Mouse (Mus musculus) midbrain, embryonic 16.5 days (tissue): ENCODE measurements around the gene Ddx31. TPM values are rescaled to one million over a fixed set of nuclear protein-coding genes. Genes with fewer than 3 reads are reported as not detected.

Experiments
- ATAC-seq: fragments of 200-750 bp; cut with Nextera tagmentation; 2 replicates; pipeline ENCODE4 v1.8.0; 2017; ENCODE audit warnings: moderate TSS enrichment
- H3K27ac ChIP-seq: fragments of 300-500 bp; sonication (generic); 2 replicates; pipeline ENCODE4 v1.5.1; 2014; ENCODE audit warnings: mild to moderate bottlenecking, low read length, mixed read lengths
- H3K27me3 ChIP-seq: fragments of 300-500 bp; sonication (generic); 2 replicates; pipeline ENCODE4 v1.6.1; 2014; ENCODE audit warnings: low read depth, low read length, mixed read lengths; ENCODE audit not compliant: control insufficient read depth, insufficient read depth
- H3K36me3 ChIP-seq: fragments of 300-500 bp; sonication (generic); 2 replicates; pipeline ENCODE4 v1.6.1; 2014; ENCODE audit warnings: mild to moderate bottlenecking, low read length, moderate library complexity, mixed read lengths; ENCODE audit not compliant: control insufficient read depth, insufficient read depth
- H3K4me1 ChIP-seq: fragments of 300-500 bp; sonication (generic); 2 replicates; pipeline ENCODE4 v1.6.1; 2014; ENCODE audit warnings: mild to moderate bottlenecking, low read length, mixed read lengths; ENCODE audit not compliant: control insufficient read depth, insufficient read depth
- H3K4me2 ChIP-seq: fragments of 300-500 bp; sonication (generic); 2 replicates; pipeline ENCODE4 v1.6.1; 2014; ENCODE audit warnings: mild to moderate bottlenecking, low read length, mixed read lengths
- H3K4me3 ChIP-seq: fragments of 300-500 bp; sonication (generic); 2 replicates; pipeline ENCODE4 v1.5.1; 2014; ENCODE audit warnings: low read depth, mild to moderate bottlenecking, low read length, moderate library complexity, mixed read lengths
- H3K9ac ChIP-seq: fragments of 300-500 bp; sonication (generic); 2 replicates; pipeline ENCODE4 v1.6.1; 2014; ENCODE audit warnings: low read depth, low read length, mixed read lengths
- H3K9me3 ChIP-seq: fragments of 300-500 bp; sonication (generic); replicated peaks from 2 replicates; pipeline ENCODE4 v1.6.1; 2014; ENCODE audit warnings: mild to moderate bottlenecking, low read length, mixed read lengths; ENCODE audit not compliant: control insufficient read depth, poor library complexity, severe bottlenecking
- WGBS: fragments of 180-500 bp; shearing (Covaris S2); extraction: QIAGEN DNeasy Blood & Tissue Kit; methylation state at CpG from one replicate; pipeline ENCODE4 v1.1.7; 2014; 5-methylcytosine and 5-hydroxymethylcytosine counted together
- polyA plus RNA-seq: library from polyadenylated mRNA; unstranded; fragments of >200 nt; fragmentation: Nextera tagmentation; extraction: Ambion mirVana; gene quantifications from 2 replicates; pipeline ENCODE4 v1.2.1, GENCODE M21; 2015

Gene Ddx31
- polyA plus RNA-seq, 1 experiment from 2014 or later: 10.7 TPM

- Histone ChIP-seq H3K4me1 (no peaks in the 10 kb centered on the region), H3K27ac (no peak overlapping the region), H3K9me3 (no peaks in the 10 kb centered on the region), H3K36me3 (no peaks in the 10 kb centered on the region), H3K4me2 (no peak overlapping the region), H3K9ac (no peak overlapping the region), H3K27me3 (no peaks in the 10 kb centered on the region), H3K4me3 (no peak overlapping the region)
- ATAC-seq: no peak
- 77% methylated on average over 6 of the region's 6 CpGs for WGBS
Measured at GRCm38 (mm10) chr2:28808841-28809240, 31.4 kb upstream of the Ddx31 start.

GRCm38 (mm10) chr2:28810260-28811013 is 29.8 kb upstream of the Ddx31 start:
- no peak for ATAC-seq
- Histone ChIP-seq H3K27ac (no peak overlapping the region), H3K27me3 (no peaks in the 10 kb centered on the region), H3K4me2 (no peak overlapping the region), H3K4me1 (no peaks in the 10 kb centered on the region), H3K9ac (no peak overlapping the region), H3K36me3 (no peaks in the 10 kb centered on the region), H3K4me3 (no peak overlapping the region), H3K9me3 (no peaks in the 10 kb centered on the region)
- WGBS: 35% methylated on average over 5 of the region's 5 CpGs

- 82% methylated on average over 4 of the region's 4 CpGs for WGBS
- no peak overlapping the region for H3K4me3 ChIP-seq
- no peaks in the 10 kb centered on the region for H3K4me1 ChIP-seq
- no peak for ATAC-seq
- no peaks in the 10 kb centered on the region for H3K9me3 ChIP-seq
- no peak overlapping the region for H3K27ac ChIP-seq
- H3K9ac ChIP-seq: no peak overlapping the region
- no peaks in the 10 kb centered on the region for H3K36me3 ChIP-seq
- H3K27me3 ChIP-seq: no peaks in the 10 kb centered on the region
- H3K4me2 ChIP-seq: no peak overlapping the region
Measured at GRCm38 (mm10) chr2:28818866-28819265, 21.3 kb upstream of the Ddx31 start.

GRCm38 (mm10) chr2:28829265-28829664 is 10.9 kb upstream of the Ddx31 start:
- ATAC-seq: no peak

DNA sequence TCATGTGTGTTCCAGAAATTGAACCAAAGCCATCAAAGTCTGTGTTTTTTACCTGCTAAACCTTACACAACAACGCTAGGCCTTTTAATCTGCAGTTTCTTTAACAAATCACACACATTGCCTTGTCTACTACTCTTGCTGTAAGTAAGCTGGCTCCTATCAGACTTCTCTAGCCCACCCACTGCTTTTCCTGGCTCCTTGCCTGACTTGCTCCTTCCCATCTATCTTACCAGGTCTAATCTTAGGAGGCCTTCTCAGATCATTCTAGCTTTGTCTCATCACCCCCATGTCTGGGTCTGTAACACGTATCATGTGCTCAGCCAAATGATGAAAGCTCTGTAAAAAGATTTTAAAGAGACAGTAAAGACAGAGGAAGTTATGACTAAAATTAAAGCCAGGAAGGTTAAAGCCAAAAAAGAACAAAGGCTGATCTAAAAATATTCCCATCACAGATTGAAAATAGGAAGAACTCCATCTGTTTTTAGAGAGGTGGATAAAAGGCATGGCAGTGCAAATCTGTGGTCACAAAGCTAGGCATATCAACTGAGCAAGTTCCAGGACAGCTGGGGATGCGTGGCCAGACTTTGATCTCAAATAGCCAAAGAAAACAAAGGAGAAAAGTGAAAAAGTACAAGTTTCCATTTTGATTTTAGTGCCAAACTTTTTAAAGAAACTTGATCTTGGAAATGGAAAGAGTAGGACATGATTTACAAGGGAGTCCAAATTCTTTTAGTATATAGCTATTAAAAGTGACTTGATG is 3.8 kb upstream of the Ddx31 start:
- Histone ChIP-seq H3K36me3 (peaks cover 24% of the 10 kb centered on the region), H3K4me1 (peaks cover 28% of the 10 kb centered on the region), H3K9ac (no peak overlapping the region), H3K27me3 (no peaks in the 10 kb centered on the region), H3K27ac (no peak overlapping the region), H3K4me3 (no peak overlapping the region), H3K4me2 (no peak overlapping the region), H3K9me3 (no peaks in the 10 kb centered on the region)
- 79% methylated on average over 3 of the region's 3 CpGs for WGBS
- ATAC-seq: no peak

More at GRCm38 (mm10) chr2:28829265-28829664, 10.9 kb upstream of the Ddx31 start:
- Histone ChIP-seq H3K9ac (no peak overlapping the region), H3K4me2 (no peak overlapping the region), H3K27me3 (no peaks in the 10 kb centered on the region), H3K9me3 (no peaks in the 10 kb centered on the region), H3K27ac (no peak overlapping the region), H3K4me1 (no peaks in the 10 kb centered on the region), H3K36me3 (peaks cover 51% of the 10 kb centered on the region), H3K4me3 (no peak overlapping the region)
- WGBS: 43% methylated on average over 4 of the region's 4 CpGs

DNA sequence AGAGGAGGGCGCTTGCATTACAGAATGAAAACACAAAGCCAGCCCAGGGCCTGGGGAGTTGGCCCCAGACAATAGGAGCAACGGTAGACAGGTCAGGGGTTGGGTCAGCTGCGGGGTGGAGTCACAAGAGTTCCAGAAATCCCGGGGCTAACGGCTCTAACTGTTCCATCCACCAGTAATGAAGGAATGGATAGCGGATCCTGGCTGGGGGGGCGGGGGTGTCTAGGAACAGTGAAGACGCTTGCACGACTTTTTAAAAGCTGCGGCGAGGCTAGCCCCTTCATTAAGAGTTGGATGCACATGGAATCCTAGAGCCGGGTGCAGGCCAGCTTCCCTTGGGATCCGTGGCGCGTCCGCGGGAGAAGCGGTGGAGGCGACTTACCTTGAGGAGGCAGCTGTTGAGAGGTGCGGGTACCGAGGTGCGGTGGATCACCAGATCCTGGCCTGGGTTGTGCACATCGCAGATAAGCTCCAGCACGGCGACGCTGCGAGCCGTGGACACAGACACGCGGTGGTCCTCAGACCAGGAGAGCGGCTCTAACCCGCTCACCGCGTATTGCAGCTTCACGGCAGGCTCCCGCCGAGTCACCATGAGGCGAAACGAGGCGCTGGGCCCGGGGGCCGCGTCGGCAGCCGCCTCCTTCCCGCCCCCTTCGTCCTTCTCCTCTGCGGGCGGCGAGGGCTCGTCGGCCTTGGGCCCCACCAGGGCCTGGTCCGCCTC is 545 bp upstream of the Ddx31 start:
- peaks cover 47% of the 10 kb centered on the region for H3K4me1 ChIP-seq

DNA sequence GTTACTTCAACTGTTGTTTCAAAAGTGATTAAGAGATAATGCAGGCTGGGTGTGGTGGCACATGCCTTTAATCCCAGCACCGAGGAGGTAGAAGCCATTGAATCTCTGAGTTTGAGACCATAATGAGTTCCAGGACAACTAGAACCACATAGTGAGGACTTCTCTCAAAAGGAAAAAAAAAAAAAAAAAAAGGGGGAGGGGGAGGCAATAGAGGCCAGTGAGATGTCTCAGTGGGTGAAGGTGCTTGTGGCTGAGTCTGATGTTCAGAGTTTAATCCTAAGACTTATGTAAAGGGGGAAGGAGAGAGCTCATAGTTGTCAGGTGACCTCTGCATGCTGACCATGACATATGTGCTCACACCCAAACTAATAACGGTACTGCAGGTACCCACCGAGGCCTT is 1.8 kb downstream of the Ddx31 start:
- no peak for ATAC-seq
- Histone ChIP-seq H3K4me2 (peak overlapping the region; percentile 98), H3K4me3 (peak overlapping the region; percentile 99; the same call in 1 of the 2 replicates), H3K9ac (no peak overlapping the region), H3K27me3 (no peaks in the 10 kb centered on the region), H3K27ac (no peak overlapping the region), H3K36me3 (peaks cover 5% of the 10 kb centered on the region), H3K9me3 (no peaks in the 10 kb centered on the region), H3K4me1 (peaks cover 41% of the 10 kb centered on the region)
- 77% methylated on average over 3 of the region's 3 CpGs for WGBS

More for the DNA sequence above, 545 bp upstream of the Ddx31 start:
- peak overlapping the region; percentile 98 for H3K4me2 ChIP-seq
- no peaks in the 10 kb centered on the region for H3K9me3 ChIP-seq
- peak overlapping the region; percentile 99 for H3K4me3 ChIP-seq
- peak overlapping the region; percentile 90 for H3K27ac ChIP-seq
- peak overlapping the region; percentile 89 for H3K9ac ChIP-seq
- under 1% methylated on average over 44 of the region's 53 CpGs for WGBS
- H3K36me3 ChIP-seq: peaks cover 5% of the 10 kb centered on the region; the same call in 1 of the 2 replicates
- H3K27me3 ChIP-seq: no peaks in the 10 kb centered on the region
- no peak; the same call in 1 of the 2 replicates for ATAC-seq

DNA sequence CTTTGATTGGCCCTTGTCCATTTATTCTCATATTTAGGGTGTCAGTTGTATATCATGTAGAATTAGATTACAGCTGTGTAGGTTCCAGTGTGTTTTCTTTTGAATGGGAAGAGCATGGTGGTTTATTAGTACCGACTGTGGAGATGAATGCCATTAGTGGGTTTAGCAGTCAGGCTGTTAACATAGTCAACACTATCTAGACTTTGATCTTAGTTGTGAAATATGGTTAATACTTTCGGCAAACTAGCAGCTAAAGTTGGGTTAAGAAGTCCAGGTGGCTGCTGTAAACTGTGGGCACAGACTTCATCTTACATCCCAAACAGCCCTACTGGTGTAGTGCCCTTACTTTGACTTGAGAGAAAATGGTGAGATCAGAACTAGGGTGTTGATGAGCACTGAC is 8.7 kb downstream of the Ddx31 start:
- no peak overlapping the region for H3K27ac ChIP-seq
- no peaks in the 10 kb centered on the region for H3K27me3 ChIP-seq
- no peak overlapping the region for H3K9ac ChIP-seq
- H3K4me2 ChIP-seq: no peak overlapping the region
- H3K36me3 ChIP-seq: peaks cover 14% of the 10 kb centered on the region
- WGBS: 92% methylated on average over 2 of the region's 2 CpGs
- no peaks in the 10 kb centered on the region for H3K4me1 ChIP-seq
- ATAC-seq: no peak
- H3K4me3 ChIP-seq: no peak overlapping the region
- no peaks in the 10 kb centered on the region for H3K9me3 ChIP-seq
